Mouse (Mus musculus) adrenal gland, postnatal 10 days (tissue): ENCODE data around the gene Klhl5. TPM values are rescaled to one million over a fixed set of nuclear protein-coding genes. Genes with fewer than 3 reads are reported as not detected.

Source experiments
- DNase-seq: peaks from one replicate; pipeline ENCODE4 v3.0.0; 2021; ENCODE audit warnings: mixed read lengths
- long read RNA-seq, 2 experiments: library from polyadenylated mRNA; stranded (forward); transcript quantifications; one replicate each; pipeline ENCODE4 v2.0.0; 2021
- total RNA-seq, 2 experiments: library from RNA; stranded (reverse); gene quantifications; 2 replicates each; pipeline ENCODE4 v1.2.3; 2021

Gene Klhl5
- 10 to 100 TPM; 46.9 to 56.9 TPM for total RNA-seq
- long read RNA-seq, experiment 1, transcript Klhl5-204 (11 exons, 3,149 nt) = major isoform, 36 of 63 reads
- long read RNA-seq, experiment 1, partial matches to known transcripts = 13 of 63 reads
- long read RNA-seq, experiment 1, other reads (novel, unspliced or antisense) = 13 of 63 reads
- long read RNA-seq, experiment 2, transcript Klhl5-204 (11 exons, 3,149 nt) = major isoform, 26 of 38 reads
- long read RNA-seq, experiment 2, partial matches to known transcripts = 6 of 38 reads
- long read RNA-seq, experiment 2, other reads (novel, unspliced or antisense) = 6 of 38 reads

DNA sequence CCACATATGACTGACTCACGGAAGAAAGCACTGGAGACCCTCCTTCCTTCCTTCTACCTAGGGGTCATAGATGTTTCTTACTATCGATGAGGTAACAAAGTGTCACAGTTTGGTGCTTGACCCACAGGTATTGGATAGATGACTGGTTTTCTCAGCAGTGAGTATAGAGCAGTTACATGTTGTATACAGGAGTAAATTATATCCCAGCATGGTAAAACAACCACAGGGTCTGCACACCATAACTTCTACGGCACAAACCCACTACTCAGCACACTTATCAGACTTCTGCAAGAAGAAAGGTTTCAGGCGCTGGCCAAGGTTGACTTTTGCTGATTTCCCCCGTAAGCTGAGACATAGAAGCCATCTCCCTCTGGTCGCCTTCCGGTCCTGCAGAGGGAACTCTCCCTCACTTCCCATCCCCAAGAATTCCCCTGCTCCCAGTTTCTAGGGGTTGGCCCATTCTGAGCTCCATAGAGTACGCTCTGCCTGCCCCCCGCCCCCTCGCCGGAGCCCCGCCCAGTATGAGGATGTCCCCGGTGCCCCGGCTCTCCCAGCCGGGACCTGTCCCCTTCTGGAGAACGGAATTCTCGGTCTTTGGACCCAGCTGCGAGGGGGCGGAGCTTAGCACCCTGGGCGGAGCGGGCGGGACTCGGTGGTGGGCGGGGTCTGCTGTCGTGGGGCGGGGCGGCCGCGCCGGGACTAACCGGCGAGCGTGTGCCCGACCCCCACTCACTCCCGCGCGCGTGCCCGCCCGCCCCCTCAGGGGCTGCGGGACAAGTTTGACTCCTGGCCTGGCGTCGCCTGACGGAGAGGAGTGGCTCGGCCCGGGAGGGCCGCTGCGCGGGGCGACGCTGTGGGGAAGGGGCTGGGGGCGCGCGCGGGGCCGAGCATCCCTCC lies at the start of gene Klhl5:
TSS of gene Klhl5 (plus strand) at position 664 of the 897 bp plus-strand sequence.
- peak; percentile 97 for DNase-seq

DNA sequence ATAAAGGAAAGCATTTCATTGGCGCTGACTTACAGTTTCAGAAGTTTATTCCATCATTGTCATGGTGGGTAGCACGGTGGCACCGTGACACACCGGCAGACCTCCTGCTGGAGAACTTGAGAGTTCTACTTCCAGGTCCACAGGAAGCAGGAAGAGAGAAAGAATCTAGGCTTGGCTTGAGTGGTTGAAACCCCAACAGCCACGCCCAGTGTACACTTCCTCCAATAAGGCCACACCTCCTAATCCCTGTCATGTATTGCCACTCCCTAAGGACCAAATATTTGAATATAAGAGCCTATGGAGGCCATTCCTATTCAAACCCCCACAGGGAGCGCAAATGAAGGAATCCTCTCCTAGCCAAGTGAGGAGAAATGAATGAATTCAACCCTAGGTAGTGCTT lies 49.7 kb upstream of the Klhl5 start:
- no peak for DNase-seq

DNA sequence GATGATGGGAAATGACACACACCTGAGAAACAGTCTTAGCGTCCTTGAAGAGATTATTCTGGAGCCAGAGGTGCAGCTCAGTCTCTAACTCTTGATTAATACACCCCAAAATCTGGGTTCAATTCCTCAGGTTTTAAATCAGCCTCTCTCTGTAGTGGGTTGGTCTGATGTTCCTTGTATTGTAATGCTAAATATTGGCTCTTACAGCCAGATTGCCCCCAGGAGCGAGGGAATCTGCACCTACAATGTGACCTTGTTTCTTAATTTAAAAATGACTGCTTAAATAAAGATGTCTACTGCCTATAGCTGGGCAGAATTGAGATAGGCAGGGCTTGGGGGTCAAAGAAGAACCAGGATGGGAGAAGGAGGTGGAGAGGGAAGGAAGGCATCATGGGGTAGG lies 47.5 kb upstream of the Klhl5 start:
- no peak for DNase-seq

DNA sequence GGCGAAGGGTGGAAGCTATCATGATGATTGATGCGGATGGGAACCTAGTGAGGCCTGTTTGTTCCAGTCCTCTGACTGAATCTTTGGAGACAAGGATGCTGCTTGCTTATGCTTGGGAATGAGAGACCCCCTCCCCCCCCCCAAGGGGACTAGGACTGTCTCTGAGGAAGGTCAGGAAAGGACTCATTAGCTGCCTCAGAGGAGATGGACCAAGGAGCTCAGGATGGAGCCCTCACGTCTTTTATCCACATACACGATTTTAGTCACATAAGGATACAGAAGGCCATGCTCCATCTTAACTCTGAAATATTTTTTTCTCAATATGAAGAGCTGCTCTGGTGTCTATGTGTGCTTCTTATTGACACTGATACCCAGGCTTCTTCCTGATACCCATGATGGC lies 45.1 kb upstream of the Klhl5 start:
- DNase-seq = no peak

DNA sequence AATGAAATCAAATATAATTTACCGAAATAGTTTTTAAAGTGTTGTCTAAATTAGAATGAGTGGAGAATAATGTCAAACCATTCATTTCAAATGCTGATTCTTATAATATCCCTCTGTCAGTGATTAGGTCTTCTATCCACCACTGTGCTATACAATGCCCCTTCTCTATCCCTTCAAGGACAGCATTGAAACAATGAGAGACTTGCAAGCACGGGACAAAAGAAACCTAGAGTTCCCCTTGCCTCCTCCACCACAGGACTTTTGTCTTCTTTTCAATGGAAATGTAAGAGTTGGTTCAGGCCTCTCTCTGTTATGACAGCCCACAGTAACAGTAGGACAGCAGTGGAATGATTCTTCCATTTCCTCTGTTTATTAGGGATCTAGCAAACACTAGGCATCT lies 44.1 kb upstream of the Klhl5 start:
- DNase-seq = no peak

DNA sequence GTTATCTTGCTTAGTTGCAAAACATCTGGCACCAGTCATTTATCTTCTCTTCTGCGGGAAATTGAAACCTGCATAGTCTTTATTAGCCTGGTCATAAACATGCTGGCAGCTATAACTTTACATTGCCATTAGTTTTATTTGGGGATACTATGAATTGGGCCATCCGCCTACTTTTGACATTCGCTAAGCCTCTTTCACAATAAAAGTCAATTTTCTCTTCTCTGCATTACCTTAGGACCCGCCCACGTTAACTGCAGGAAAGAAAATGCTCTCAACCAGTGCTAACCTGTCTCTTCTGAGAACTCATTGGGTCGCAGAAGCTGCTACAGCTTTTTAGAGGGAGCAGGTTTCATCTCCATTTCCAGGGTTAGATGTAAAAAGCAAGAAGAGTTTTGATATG lies 39.2 kb upstream of the Klhl5 start:
- DNase-seq = no peak

DNA sequence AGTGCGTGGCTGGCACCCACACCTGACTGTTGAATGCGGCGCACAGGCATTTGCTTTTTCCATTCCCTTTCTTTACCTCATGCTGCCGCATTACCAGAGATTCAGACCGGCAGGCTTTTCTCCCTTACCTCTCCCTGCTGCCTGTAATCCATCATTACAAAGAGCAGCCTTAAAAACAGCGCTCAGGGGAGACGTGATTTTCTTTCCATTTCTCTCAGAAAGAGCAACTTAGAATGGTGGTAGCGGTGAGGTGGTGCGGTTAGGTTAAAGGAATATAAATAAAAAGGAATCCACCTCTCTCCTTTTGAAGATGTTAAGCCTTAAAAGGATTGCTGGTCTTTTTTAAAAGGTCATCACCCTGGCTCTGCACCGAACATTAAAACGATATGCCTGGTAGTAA lies 37.5 kb upstream of the Klhl5 start:
- DNase-seq = no peak

DNA sequence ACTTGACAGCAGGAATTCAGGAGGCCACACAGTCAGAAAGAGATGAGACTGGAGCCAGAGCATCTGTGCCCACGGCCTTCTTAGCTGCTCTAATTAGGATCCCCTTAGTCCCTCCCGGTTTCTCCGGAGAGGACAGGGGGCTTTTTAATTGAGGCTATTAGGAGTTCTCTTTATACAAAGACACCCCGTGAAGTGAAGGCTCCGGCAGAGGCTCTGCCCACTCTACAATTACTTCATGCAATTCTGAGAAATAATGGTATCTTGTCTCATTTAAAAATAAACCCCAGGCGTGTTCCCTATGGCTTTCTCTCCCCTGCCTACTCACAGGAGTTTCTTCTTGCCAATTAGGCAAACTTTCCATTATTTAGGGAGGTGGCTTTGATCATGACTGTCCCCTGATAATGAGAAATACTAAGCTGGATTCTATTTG lies 35.6 kb upstream of the Klhl5 start:
- DNase-seq = no peak

DNA sequence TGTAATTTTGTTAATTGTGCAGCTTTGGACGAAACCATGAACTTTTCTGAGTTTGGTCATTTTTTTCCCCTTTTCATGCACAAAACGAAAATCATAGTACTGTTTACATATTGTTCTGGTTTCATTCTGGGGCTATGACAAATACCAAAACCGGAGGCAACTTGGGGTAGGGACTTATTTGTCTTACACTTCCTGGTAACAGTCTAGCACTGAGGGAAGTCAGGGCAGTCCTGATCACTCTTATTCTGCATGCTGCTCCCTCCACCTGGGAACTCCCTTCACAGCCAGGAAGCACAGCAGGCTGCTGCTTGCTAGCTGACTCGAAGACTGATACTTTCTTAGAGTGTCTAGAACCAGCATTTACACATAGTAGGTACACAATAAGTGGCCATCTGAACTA lies 34.1 kb upstream of the Klhl5 start:
- no peak for DNase-seq

DNA sequence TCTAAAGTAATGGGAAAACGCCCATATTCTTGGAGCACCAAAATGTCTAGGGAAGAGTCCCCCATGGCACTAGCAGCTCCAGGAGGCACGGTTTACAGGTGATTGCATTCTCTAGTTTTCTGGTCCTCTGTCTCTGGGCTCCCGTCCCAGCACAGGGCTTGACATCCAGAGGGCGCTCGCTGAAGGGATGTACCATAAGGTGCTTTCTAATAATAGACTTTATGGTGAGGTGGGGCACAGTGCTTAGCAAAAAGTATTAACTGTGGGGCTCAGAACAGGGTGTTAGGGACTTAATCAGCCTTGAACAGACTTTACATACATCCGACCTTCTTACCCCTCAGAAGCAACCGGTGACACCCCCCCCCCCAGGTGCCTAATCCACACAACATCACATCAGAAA lies 32.6 kb upstream of the Klhl5 start:
- peak; percentile 26 for DNase-seq

DNA sequence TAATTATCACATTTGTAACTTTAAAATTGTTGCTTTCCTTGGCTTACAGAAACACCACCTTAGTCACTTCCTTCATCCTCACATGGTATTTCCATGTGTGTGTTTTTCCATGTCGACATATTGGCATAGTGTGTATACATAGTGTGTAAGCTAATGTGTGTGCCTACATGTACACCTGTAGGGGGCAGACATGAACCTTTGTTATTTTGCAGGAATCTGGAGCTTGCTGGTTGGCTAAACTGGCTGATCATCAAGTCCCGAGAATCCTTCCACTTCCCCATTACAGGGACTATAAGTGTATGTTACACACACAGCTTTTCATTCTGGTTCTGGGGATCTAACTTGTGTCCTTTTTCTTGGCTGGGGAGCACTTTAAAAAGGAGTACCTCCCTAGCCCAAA lies 31.3 kb upstream of the Klhl5 start:
- DNase-seq = no peak

DNA sequence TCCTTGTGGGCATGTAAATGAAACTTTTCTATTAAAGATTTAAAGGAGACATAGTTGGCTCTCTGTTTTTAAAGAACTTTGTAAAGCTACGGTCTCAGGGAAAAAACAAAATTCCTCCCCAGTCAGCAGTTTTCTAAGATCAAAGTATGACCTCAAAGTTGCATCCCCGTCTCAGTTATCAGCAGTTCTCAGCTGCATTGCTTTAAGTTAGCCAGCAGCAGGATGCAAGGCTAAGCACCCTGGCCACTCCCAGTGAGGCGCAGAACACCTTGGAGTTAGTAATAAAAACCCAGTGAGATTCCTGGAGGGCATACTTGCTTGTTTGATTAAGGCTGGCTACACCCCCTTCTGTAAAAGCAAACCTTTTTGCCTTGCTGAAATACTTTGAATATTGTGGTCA lies 30.6 kb upstream of the Klhl5 start:
- no peak for DNase-seq

DNA sequence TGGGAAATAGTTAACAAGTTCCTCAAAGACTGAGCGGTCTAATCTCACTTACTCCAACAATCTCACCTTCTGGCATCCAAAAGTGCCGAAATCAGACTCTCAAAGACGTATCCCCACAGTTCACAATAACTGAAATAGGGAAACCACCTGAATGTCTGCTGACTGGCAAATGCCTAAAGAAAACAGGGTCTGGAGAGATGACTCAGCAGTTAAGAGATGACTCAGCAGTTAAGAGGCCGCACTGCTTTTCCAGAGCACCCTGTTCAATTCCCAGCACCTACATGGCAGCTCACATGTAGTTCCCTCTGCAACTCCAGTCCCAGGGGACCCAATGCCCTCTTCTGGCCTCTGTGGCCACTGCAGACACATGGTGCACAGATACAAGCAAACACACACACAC lies 29.3 kb upstream of the Klhl5 start:
- no peak for DNase-seq

DNA sequence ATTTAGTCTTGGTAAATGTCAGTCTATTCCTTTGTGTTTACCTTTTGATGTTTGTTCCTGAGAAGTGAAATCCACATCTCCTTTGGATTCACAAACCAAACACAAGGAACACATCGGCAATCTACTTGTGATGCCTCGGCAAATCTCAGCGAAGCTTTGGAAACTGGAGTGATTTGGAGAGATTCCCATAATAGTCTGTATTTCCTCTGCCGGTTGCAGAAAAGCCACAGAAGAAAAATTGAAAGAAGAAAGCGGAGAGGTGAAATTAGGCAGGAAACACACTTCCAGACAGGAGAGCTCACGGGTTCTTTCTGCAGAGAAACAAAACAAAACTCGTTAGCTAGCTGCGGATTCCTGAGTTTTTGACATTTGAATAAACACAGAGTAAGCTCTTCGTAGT lies 27.5 kb upstream of the Klhl5 start:
- no peak for DNase-seq

DNA sequence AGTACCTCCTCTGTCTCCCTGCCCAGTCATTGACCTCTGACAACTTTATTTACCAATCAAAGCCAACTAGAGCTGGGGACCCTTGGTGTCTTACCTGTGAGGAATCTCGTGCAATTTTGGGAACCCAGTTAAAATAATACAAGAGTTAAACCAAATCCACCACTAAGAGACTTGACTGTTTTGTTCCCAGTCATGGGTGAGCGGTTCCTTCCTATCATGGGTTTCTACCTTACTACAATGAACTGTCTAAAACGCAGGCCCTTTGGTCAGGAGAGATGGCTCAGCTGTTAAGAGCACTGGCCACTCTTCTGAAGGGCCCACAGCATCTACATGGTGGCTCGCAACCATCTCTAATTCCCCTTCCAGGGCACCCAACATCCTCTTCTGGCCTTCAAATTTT lies 25.5 kb upstream of the Klhl5 start:
- DNase-seq = no peak

DNA sequence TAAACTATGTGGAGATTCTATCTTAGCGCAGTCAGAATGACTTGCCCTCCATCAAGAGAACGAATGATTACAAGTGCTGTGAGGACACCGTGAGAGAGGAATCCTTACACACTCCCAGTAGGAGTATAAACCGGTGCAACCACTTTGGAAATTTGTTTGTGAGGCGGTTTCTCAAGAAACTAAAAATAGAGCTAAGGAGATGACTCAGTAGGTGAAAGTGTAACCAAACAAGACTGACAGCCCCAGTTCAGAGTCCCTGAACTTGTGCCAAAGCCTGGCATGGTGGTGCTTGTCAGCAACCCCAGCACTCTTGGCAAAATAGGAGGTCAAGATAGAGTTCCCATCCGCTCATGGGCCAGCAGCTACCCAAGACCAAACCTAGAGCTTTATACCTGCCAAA lies 20.8 kb upstream of the Klhl5 start:
- DNase-seq = peak; percentile 76

DNA sequence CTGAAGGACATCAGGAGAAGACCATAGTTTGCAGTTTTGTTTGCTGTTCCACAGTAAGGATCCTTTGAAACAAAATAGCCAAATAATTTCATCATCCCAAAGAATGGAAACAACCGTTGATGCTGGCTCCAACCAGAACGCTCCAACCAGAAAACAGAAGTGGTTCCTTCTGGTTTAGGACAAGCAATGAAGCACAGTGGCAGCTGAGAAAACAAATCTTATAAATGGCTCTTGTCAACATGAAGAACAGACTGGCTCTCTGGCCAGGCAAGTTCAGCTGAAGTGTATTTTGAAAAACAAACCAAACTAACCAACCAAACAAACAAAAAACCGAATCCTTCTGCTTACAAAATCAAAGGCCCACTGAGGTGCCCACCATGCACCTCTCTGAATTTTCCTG lies 17.6 kb upstream of the Klhl5 start:
- DNase-seq = no peak

DNA sequence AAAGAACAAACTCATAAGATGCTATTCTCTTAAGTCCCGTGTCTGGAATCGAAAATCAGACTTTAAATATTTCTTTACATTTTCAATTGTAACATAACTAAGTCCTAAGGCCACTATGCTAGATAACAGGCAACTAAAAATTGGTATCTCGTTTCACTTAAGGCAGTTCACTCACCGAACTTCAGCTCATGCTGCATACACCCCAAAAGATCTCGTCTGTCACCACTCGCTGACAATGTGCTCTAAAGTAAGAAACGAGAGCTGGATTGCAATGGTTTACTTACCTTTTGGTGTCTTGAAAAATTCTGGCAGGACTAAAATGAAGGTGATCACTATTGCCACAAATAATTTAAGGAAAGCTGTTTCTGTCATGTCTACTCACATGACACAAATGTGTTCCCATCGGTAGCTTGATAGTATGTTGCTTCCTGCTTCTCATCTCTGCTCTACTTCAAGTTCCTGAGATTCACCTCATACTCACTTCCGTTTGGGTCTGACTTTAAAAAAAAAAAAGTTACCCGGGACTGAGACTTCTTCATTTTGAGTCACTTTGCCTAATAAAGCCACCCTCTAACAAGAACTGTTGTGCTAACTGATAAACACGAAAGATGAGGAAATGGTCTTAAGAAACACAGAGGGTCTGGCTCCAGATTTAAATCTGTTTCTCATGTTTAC lies 16.0 kb upstream of the Klhl5 start:
- DNase-seq = no peak

DNA sequence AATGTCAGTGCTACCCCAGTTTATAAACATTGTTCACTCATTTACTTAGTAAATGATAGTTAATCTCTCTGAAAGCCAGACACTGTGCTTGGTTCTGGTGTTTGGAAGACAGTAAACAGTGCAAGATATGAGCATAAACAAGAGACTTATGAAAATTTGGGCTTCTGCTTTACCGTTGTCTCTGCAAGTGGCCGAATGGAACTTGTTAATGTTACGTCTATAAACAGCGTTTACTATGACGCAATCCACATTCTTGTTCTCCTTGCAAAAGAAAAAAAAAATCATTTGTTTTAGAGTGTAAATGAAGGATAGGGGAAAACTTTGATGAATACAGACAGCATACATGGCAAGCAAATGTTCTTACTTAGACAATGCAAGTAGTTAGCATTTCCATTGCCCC lies 15.4 kb upstream of the Klhl5 start, which contains the start of gene Tmem156:
TSS of gene Tmem156 (minus strand) at position 212 of the 400 bp plus-strand sequence.
- DNase-seq = no peak

DNA sequence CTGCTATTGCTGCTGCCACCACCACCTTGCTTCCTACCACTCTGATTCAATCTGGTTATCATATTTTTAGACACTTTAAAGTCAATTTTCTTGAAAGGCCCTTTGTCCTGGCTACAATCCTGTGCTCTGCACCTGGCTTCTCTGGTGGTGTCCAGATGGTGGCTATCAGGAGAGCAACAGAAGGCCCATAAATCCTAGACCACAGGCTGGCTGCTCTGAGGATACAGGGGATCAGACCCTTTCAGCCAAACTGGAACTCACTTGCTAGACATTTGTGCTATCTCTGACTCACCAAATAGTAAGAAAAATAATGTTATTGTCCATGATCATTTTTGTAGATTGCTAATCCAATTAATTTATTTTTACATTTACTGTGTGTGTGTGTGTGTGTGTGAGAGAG lies 13.6 kb upstream of the Klhl5 start:
- DNase-seq = no peak

DNA sequence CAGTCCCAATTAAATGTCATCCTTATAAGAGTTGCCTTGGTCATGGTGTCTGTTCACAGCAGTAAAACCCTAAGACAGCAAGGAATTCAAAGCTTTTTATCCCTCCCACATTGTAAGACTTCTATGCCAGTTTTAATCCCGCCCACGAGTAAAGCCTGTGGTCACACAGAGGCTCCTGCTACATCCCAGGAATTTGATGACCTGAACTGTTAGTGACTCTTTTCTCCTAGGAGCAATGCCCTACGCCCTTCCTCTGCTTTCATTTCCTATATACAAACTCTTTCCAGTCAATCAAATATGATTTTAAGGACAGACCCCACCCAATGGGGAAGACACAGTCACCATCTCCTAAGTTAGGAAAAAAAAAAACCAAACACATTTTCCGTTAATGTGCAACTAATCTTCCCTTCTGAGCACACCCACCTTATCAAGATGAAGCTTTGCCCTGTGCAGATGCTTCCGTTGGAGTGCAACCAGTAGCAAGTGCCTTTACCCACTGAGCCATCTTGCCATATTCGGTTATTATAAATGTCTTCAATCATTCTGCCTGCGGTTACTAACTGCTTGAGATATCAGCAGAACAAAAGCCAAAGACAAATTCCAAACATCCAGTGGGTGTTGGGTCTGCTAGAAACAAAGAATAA lies 12.3 kb upstream of the Klhl5 start:
- DNase-seq = no peak

DNA sequence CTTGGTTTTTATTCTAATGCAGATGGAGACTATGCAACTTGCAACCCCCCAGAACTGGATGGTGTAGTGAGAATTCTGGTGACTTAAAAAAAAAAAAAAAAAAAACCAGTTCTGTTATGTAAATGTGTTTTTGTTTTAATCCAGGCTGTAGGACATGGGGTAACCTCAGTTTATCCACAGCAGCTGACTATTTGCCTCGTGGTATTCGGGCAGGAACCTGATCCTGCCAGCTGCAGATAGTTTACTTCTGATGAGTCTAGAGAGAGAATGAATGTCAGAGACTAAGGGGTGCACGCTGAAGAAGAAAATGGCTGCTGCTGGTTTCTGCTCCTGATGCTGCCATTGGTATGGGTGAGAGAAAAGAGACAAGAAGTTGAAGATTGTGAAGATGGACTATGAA lies 11.3 kb upstream of the Klhl5 start:
- DNase-seq = no peak

DNA sequence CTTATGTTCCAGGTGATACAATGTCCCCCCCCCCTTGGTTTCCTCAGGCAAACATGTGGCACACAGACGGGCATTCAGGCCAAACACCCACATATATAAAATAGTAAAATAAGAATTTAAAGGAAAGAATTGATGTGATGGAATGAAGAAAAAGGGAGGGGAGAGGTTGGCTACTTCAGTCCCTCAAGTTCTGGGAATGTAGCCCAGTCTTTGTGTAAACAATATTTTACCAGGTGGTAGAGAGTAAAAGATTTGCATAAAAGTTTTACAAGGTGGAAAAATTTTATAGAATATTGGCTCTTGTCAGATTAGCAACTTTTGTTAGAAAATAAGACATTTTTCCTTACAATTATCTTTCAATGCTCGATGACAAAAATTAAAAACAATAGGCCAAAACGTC lies 10.5 kb upstream of the Klhl5 start:
- DNase-seq = no peak
